8 mouse cellular contexts compared by ENCODE assay signal in genomic region chr11:98951026-98951906, GRCm38 (mm10). TPM values are rescaled to one million over a fixed set of nuclear protein-coding genes. Genes with fewer than 3 reads are reported as not detected.
DNase-seq lines count a peak whose midpoint lies in the region; ATAC-seq lines count a peak whose summit lies in the region.

No protein-coding gene starts in this region.

- H3K9ac ChIP-seq in embryonic facial prominence, embryonic 14.5 days (ENCODE audit: low read depth, low read length), result peak overlapping the region; percentile 17; the same call in 1 of the 2 replicates
- H3K9ac ChIP-seq in heart, embryonic 14.5 days (ENCODE audit: low read length), result peak overlapping the region; percentile 66
- H3K9ac ChIP-seq in kidney, embryonic 16.5 days (replicated peaks; ENCODE audit: low read length), result peak overlapping the region; percentile 60

- no peak overlapping the region for H3K4me3 ChIP-seq in embryonic facial prominence, embryonic 14.5 days (ENCODE audit: low read depth, low read length)
- peak overlapping the region in 1 of 2 experiments; percentile 14; a peak in 1 of 4 replicates for H3K4me3 ChIP-seq in heart, embryonic 14.5 days (ENCODE audit: control insufficient read depth in 1 of 2, insufficient read depth in 1 of 2, low read depth in 1 of 2, low read length in 2 of 2)
- no peak overlapping the region for H3K4me3 ChIP-seq in kidney, embryonic 16.5 days (ENCODE audit: low read length)

- H3K27ac ChIP-seq in embryonic facial prominence, embryonic 14.5 days (replicated peaks; ENCODE audit: low read depth, low read length), result peak overlapping the region; percentile 59
- peak overlapping the region; percentile 90 to 93 for H3K27ac ChIP-seq in heart, embryonic 14.5 days (replicated peaks in 1 of 2; ENCODE audit: control insufficient read depth in 1 of 2, insufficient read depth in 1 of 2, low read depth in 2 of 2, low read length in 2 of 2)
- peak overlapping the region; percentile 94 for H3K27ac ChIP-seq in kidney, embryonic 16.5 days (ENCODE audit: low read length)

- peak; percentile 43 for DNase-seq in right cerebral cortex, postnatal 25 days
- no peak for DNase-seq in right cerebral cortex, postnatal 36 days (ENCODE audit: low spot score in 2 of 2)
- DNase-seq in embryonic facial prominence, embryonic 14.5 days (ENCODE audit: low spot score), result peak; percentile 80
- DNase-seq in lung, postnatal 36 days, result peak; percentile 84
- DNase-seq in spleen, postnatal 4 days (ENCODE audit: low spot score in 2 of 2), result no peak
- no peak for DNase-seq in embryo, embryonic 10.5 days (ENCODE audit: low spot score)

- H3K9me3 ChIP-seq in embryonic facial prominence, embryonic 14.5 days (ENCODE audit: control insufficient read depth, low read length), result no peaks in the 10 kb centered on the region
- no peaks in the 10 kb centered on the region for H3K9me3 ChIP-seq in heart, embryonic 14.5 days (ENCODE audit: control insufficient read depth, low read length)
- no peaks in the 10 kb centered on the region for H3K9me3 ChIP-seq in kidney, embryonic 16.5 days (ENCODE audit: low read length)

- no peaks in the 10 kb centered on the region for H3K27me3 ChIP-seq in embryonic facial prominence, embryonic 14.5 days (replicated peaks; ENCODE audit: control insufficient read depth, insufficient read depth, low read length)
- no peaks in the 10 kb centered on the region for H3K27me3 ChIP-seq in heart, embryonic 14.5 days (ENCODE audit: control insufficient read depth, insufficient read depth, low read length)
- no peaks in the 10 kb centered on the region for H3K27me3 ChIP-seq in kidney, embryonic 16.5 days (ENCODE audit: insufficient read depth, low read length)

- WGBS in embryonic facial prominence, embryonic 14.5 days, result 60% methylated on average over 8 of the region's 16 CpGs
- 35% methylated on average over 15 of the region's 16 CpGs for WGBS in heart, embryonic 14.5 days
- 30% methylated on average over 14 of the region's 16 CpGs for WGBS in kidney, embryonic 16.5 days

- H3K36me3 ChIP-seq in embryonic facial prominence, embryonic 14.5 days (ENCODE audit: control insufficient read depth, insufficient read depth, low read length), result peaks cover 37% of the 10 kb centered on the region
- peaks cover 24% of the 10 kb centered on the region for H3K36me3 ChIP-seq in heart, embryonic 14.5 days (ENCODE audit: control insufficient read depth, insufficient read depth, low read length)
- H3K36me3 ChIP-seq in kidney, embryonic 16.5 days (ENCODE audit: insufficient read depth, low read length), result peaks cover 14% of the 10 kb centered on the region; the same call in 1 of the 2 replicates

- peaks cover 38% of the 10 kb centered on the region for H3K4me1 ChIP-seq in embryonic facial prominence, embryonic 14.5 days (ENCODE audit: control insufficient read depth, insufficient read depth, low read length)
- peaks cover 69 to 92% of the 10 kb centered on the region in 2 experiments for H3K4me1 ChIP-seq in heart, embryonic 14.5 days (ENCODE audit: control insufficient read depth in 2 of 2, insufficient read depth in 2 of 2, low read length in 2 of 2)
- peaks cover 71% of the 10 kb centered on the region for H3K4me1 ChIP-seq in kidney, embryonic 16.5 days (ENCODE audit: insufficient read depth, low read length)

- peak overlapping the region; percentile 21 for H3K4me2 ChIP-seq in embryonic facial prominence, embryonic 14.5 days (ENCODE audit: low read depth, low read length)
- peak overlapping the region; percentile 39 for H3K4me2 ChIP-seq in heart, embryonic 14.5 days (ENCODE audit: low read length)
- peak overlapping the region; percentile 28; the same call in 1 of the 2 replicates for H3K4me2 ChIP-seq in kidney, embryonic 16.5 days (replicated peaks; ENCODE audit: low read depth, low read length)

- 0 out of 2 replicates have a peak, but pooled peaks have one; percentile 13 for ATAC-seq in embryonic facial prominence, embryonic 14.5 days (ENCODE audit: low read depth)
- ATAC-seq in heart, embryonic 14.5 days (ENCODE audit: insufficient number of reproducible peaks, insufficient read depth, low FRiP score, low read depth), result peak; percentile 64
- ATAC-seq in kidney, embryonic 16.5 days (ENCODE audit: low FRiP score, low TSS enrichment), result peak; percentile 74

RNA-seq across cellular contexts. Expression of gene Rara, which starts 23.6 kb away (rescaled TPM):
- polyA plus RNA-seq in embryonic facial prominence, embryonic 14.5 days (2014; fragmentation: Nextera tagmentation; extraction: Ambion mirVana), result 46.4 and 50.3 TPM in 2 replicates
- 31.4 and 33.4 TPM in 2 replicates for polyA plus RNA-seq in heart, embryonic 14.5 days (2014; fragmentation: Nextera tagmentation; extraction: Ambion mirVana)
- polyA plus RNA-seq in kidney, embryonic 16.5 days (2015; fragmentation: Nextera tagmentation; extraction: Ambion mirVana), result 31.4 and 32.5 TPM in 2 replicates

RNA-seq across cellular contexts. Expression of gene Gjd3, which starts 31.6 kb away (rescaled TPM):
- polyA plus RNA-seq in embryonic facial prominence, embryonic 14.5 days (2014; fragmentation: Nextera tagmentation; extraction: Ambion mirVana), result 0.34 and 0.56 TPM in 2 replicates
- 1.00 and 2.3 TPM in 2 replicates for polyA plus RNA-seq in heart, embryonic 14.5 days (2014; fragmentation: Nextera tagmentation; extraction: Ambion mirVana)
- polyA plus RNA-seq in kidney, embryonic 16.5 days (2015; fragmentation: Nextera tagmentation; extraction: Ambion mirVana), result 0.59 TPM in 1 of 2 replicates, not detected in the other

RNA-seq across cellular contexts. Expression of gene Cdc6, which starts 43.7 kb away (rescaled TPM):
- polyA plus RNA-seq in embryonic facial prominence, embryonic 14.5 days (2014; fragmentation: Nextera tagmentation; extraction: Ambion mirVana), result 22.7 and 23.0 TPM in 2 replicates
- 15.6 and 17.5 TPM in 2 replicates for polyA plus RNA-seq in heart, embryonic 14.5 days (2014; fragmentation: Nextera tagmentation; extraction: Ambion mirVana)
- polyA plus RNA-seq in kidney, embryonic 16.5 days (2015; fragmentation: Nextera tagmentation; extraction: Ambion mirVana), result 36.2 and 38.6 TPM in 2 replicates

Comparison
In these comparisons a context has a peak if more than half of its experiments do, and no peak if none do; other contexts are left out.
1. DNase-seq: peak in right cerebral cortex, postnatal 25 days (single experiment), embryonic facial prominence, embryonic 14.5 days (single experiment) and lung, postnatal 36 days (single experiment); none in right cerebral cortex, postnatal 36 days (0 of 2), spleen, postnatal 4 days (0 of 2) and embryo, embryonic 10.5 days (single experiment).
2. ATAC-seq: peak in every context shown above with its lines; median percentile 74 in kidney, embryonic 16.5 days; 64 in heart, embryonic 14.5 days; 13 in embryonic facial prominence, embryonic 14.5 days.
3. Peak in every context shown above with its lines, with median percentiles within 50 percentile points of each other: H3K27ac ChIP-seq, H3K4me2 ChIP-seq and H3K9ac ChIP-seq.